Mouse (Mus musculus): ENCODE data around the gene A530016L24Rik. TPM values are rescaled to one million over a fixed set of nuclear protein-coding genes. Genes with fewer than 3 reads are reported as not detected.

Gene A530016L24Rik
- polyA plus RNA-seq, 1 experiment from 2014 or later, result not detected

DNA sequence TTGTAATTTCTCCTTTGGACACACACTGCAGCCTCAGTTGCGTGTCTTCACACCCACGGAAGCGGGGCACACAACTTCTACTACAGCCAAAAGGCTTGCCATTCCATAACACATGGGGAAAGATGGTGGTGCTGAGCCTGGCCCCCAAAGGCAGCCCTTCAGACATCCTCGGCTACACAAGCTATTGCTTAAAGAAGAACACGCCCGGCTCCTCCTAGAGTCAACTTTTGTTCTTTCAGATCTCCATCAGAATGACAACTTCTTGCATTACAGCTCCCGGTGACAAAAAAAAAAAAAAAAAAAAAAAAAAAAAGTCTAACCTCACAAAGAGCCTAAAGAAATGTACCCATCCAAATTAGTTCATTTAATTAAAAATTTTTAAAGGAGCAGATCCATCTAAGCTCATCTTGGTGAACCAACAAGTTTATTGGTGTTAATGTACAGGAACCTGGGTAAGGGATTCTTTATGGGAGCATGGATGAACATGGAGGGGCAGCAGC lies 50.3 kb downstream of the A530016L24Rik start:
- H3K4me2 ChIP-seq (replicated peaks; ENCODE audit: low read depth, low read length), result no peak overlapping the region
- peaks cover 14% of the 10 kb centered on the region for H3K4me1 ChIP-seq (replicated peaks; ENCODE audit: control insufficient read depth, insufficient read depth, low read length)
- no peak overlapping the region for H3K4me3 ChIP-seq (ENCODE audit: low read depth, low read length)
- no peak overlapping the region for H3K27ac ChIP-seq (ENCODE audit: low read depth, low read length)
- no peaks in the 10 kb centered on the region for H3K9me3 ChIP-seq (ENCODE audit: control insufficient read depth, low read length)
- DNase-seq (ENCODE audit: low spot score) (no peak), ATAC-seq (ENCODE audit: low FRiP score) (no peak)
- no peak overlapping the region for H3K9ac ChIP-seq (ENCODE audit: low read depth, low read length)
- 85% methylated on average over 7 of the region's 7 CpGs for WGBS
- no peaks in the 10 kb centered on the region for H3K36me3 ChIP-seq (ENCODE audit: control insufficient read depth, insufficient read depth, low read length)
- 0 out of 2 replicates have a peak, but pooled peaks cover 3% of the 10 kb centered on the region for H3K27me3 ChIP-seq (ENCODE audit: control insufficient read depth, insufficient read depth, low read length)

DNA sequence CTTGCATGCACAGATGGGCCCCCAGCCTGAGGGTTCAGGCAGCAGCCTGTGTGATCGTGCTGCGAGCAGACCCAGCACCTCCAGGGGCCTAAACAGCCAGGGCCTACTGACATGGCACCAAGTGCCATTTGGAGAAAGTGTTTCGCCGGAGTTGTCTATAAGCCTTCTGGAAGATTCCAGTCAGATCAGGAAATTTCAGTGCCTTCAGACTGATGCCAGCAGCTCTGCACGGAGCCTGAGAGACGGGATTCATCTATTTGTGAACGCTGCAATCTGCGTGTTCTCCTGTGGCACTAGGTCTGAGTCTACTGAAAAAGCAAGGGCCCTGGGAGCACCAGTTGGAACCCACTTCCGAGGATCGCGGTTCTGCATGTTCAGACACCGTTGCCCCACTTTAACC lies 51.1 kb downstream of the A530016L24Rik start:
- 0 out of 2 replicates have a peak, but pooled peaks cover 3% of the 10 kb centered on the region for H3K27me3 ChIP-seq (ENCODE audit: control insufficient read depth, insufficient read depth, low read length)
- H3K4me2 ChIP-seq (replicated peaks; ENCODE audit: low read depth, low read length), result no peak overlapping the region
- DNase-seq (ENCODE audit: low spot score) (no peak), ATAC-seq (ENCODE audit: low FRiP score) (no peak)
- H3K9ac ChIP-seq (ENCODE audit: low read depth, low read length), result no peak overlapping the region
- peaks cover 20% of the 10 kb centered on the region for H3K4me1 ChIP-seq (replicated peaks; ENCODE audit: control insufficient read depth, insufficient read depth, low read length)
- H3K9me3 ChIP-seq (ENCODE audit: control insufficient read depth, low read length), result no peaks in the 10 kb centered on the region
- H3K4me3 ChIP-seq (ENCODE audit: low read depth, low read length), result no peak overlapping the region
- 92% methylated on average over 12 of the region's 12 CpGs for WGBS
- H3K27ac ChIP-seq (ENCODE audit: low read depth, low read length), result no peak overlapping the region
- H3K36me3 ChIP-seq (ENCODE audit: control insufficient read depth, insufficient read depth, low read length), result no peaks in the 10 kb centered on the region

DNA sequence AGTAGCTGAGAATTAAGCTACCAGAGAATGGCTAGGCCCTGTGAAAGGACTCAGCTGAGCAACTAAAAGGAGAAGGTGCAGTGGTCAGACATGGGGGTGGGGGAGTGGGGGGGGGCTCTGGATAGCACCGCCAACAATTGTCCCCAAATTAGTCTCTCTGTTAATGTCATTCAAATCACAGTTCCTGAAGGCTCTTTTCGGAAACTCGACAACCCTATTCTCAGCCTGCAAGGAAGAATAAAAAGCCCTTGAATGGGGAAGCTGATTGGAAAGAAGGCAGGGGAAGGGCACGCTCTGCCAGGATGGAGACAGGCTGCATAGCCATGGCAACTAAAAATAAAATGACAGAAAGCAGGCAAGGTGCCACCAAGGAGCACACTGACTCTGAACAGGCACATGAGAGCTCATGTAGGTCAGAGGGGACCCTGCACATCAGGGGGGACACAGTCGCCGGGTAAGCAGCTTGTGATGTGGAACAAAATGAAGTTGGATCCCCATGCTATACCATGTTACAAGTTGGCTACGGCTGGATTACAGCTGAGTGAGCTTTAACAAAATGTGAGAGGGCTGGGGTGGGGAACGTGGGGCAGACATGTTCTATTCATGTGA lies 52.3 kb downstream of the A530016L24Rik start:
- whole genome bisulfite sequencing, result 26% methylated on average over 8 of the region's 8 CpGs

DNA sequence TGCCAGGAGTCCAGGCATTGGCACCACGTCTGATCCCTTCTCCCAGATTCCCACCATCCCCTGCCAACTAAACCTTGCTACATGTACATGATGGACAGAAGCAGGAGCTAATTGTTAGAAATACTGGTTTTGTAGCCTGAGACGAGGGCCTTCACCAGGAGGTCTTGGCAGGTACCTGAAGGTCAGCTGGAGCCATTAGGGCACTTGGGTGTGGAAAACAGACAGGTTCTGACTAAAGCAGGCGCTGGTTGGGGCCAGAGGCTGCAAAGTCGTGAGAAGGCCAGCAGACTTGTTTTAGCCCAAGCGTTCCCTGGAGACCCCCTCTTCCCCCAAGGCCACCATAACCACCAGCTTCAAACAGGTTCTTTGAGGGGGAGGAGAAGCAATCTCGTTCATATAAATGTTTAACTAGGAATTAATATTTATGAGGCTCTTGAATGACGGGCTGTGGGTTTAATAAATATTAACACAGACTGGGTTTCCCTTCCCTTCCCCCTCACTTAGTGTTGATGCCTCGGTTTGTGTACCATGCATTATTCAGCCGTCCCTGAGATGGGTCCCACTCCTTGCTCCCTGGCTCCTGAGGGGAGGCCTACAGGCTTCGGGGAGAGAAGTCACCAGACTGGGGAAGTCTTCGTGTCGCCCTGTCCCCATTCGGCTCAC lies 53.1 kb downstream of the A530016L24Rik start:
- Histone ChIP-seq H3K4me2 (replicated peaks; ENCODE audit: low read depth, low read length) (no peak overlapping the region), H3K27me3 (ENCODE audit: control insufficient read depth, insufficient read depth, low read length) (0 out of 2 replicates have a peak, but pooled peaks cover 3% of the 10 kb centered on the region), H3K27ac (ENCODE audit: low read depth, low read length) (peak overlapping the region; percentile 64; the same call in 1 of the 2 replicates), H3K36me3 (ENCODE audit: control insufficient read depth, insufficient read depth, low read length) (no peaks in the 10 kb centered on the region), H3K9me3 (ENCODE audit: control insufficient read depth, low read length) (no peaks in the 10 kb centered on the region), H3K4me1 (replicated peaks; ENCODE audit: control insufficient read depth, insufficient read depth, low read length) (peaks cover 25% of the 10 kb centered on the region), H3K9ac (ENCODE audit: low read depth, low read length) (0 out of 2 replicates have a peak overlapping the region, but pooled peaks have one; percentile 24), H3K4me3 (ENCODE audit: low read depth, low read length) (no peak overlapping the region)
- DNase-seq (ENCODE audit: low spot score), result peak; percentile 49
- WGBS, result 43% methylated on average over 13 of the region's 13 CpGs
- ATAC-seq (ENCODE audit: low FRiP score), result peak; percentile 57

More for the DNA sequence above, 52.3 kb downstream of the A530016L24Rik start:
- peak; percentile 52 for DNase-seq (ENCODE audit: low spot score)
- Histone ChIP-seq H3K4me3 (ENCODE audit: low read depth, low read length) (no peak overlapping the region), H3K9me3 (ENCODE audit: control insufficient read depth, low read length) (no peaks in the 10 kb centered on the region), H3K4me2 (replicated peaks; ENCODE audit: low read depth, low read length) (no peak overlapping the region), H3K36me3 (ENCODE audit: control insufficient read depth, insufficient read depth, low read length) (no peaks in the 10 kb centered on the region), H3K9ac (ENCODE audit: low read depth, low read length) (0 out of 2 replicates have a peak overlapping the region, but pooled peaks have one; percentile 21), H3K27me3 (ENCODE audit: control insufficient read depth, insufficient read depth, low read length) (0 out of 2 replicates have a peak, but pooled peaks cover 3% of the 10 kb centered on the region), H3K4me1 (replicated peaks; ENCODE audit: control insufficient read depth, insufficient read depth, low read length) (peaks cover 25% of the 10 kb centered on the region), H3K27ac (ENCODE audit: low read depth, low read length) (peak overlapping the region; percentile 64)
- ATAC-seq (ENCODE audit: low FRiP score), result peak; percentile 66; the same call in 1 of the 2 replicates

DNA sequence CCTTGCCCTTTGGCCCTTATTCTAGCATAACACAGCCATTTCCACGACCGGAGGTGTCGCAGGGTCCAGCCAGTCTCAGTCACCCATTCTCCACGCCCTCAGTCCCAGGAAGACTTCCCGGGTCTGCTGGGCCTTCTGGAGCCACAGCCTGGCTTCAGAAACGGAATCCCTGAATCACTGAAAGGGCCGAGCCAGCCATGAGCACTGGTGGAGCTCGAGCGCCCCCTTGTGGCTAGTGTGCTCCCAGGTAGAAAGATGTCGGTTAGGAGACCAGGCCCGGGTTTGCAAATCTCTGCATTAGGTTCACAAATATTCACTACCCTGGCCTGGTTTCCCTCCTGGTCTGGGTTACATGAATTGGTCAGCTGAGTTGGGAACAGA lies 53.7 kb downstream of the A530016L24Rik start:
- H3K4me1 ChIP-seq (replicated peaks; ENCODE audit: control insufficient read depth, insufficient read depth, low read length), result peaks cover 25% of the 10 kb centered on the region
- 5% methylated on average over 11 of the region's 11 CpGs for WGBS

DNA sequence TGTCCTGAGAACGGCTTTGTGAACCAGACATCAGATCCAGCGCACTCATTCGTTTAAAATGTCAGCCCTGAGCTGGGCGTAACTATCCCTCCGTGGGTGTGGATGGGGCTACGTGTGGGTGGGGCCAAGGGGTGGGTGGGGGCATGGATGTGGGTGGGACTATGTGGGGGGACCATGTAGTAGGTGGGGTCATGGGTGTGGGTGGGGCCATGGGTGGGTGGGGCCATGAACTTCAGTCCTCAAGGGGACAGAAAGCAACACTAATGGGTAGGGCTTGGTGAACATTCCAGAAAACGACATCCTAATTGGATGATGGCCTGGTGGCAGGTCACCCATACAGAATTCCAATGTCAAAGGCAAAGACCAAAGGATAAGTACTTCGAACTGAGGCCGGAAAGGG lies 54.7 kb downstream of the A530016L24Rik start:
- peaks cover 25% of the 10 kb centered on the region for H3K4me1 ChIP-seq (replicated peaks; ENCODE audit: control insufficient read depth, insufficient read depth, low read length)
- no peak overlapping the region for H3K9ac ChIP-seq (ENCODE audit: low read depth, low read length)
- ATAC-seq (ENCODE audit: low FRiP score) (no peak), DNase-seq (ENCODE audit: low spot score) (no peak)
- WGBS, result 63% methylated on average over 9 of the region's 9 CpGs
- H3K27ac ChIP-seq (ENCODE audit: low read depth, low read length), result no peak overlapping the region
- no peaks in the 10 kb centered on the region for H3K36me3 ChIP-seq (ENCODE audit: control insufficient read depth, insufficient read depth, low read length)
- H3K4me2 ChIP-seq (replicated peaks; ENCODE audit: low read depth, low read length), result no peak overlapping the region
- no peaks in the 10 kb centered on the region for H3K9me3 ChIP-seq (ENCODE audit: control insufficient read depth, low read length)
- no peaks in the 10 kb centered on the region for H3K27me3 ChIP-seq (ENCODE audit: control insufficient read depth, insufficient read depth, low read length)
- no peak overlapping the region for H3K4me3 ChIP-seq (ENCODE audit: low read depth, low read length)

More for the DNA sequence above, 53.7 kb downstream of the A530016L24Rik start:
- ATAC-seq (ENCODE audit: low FRiP score) (peak; percentile 48), DNase-seq (ENCODE audit: low spot score) (peak; percentile 96)
- no peak overlapping the region; the same call in 1 of the 2 replicates for H3K4me2 ChIP-seq (replicated peaks; ENCODE audit: low read depth, low read length)
- 0 out of 2 replicates have a peak overlapping the region, but pooled peaks have one; percentile 24 for H3K9ac ChIP-seq (ENCODE audit: low read depth, low read length)
- no peaks in the 10 kb centered on the region for H3K9me3 ChIP-seq (ENCODE audit: control insufficient read depth, low read length)
- H3K27me3 ChIP-seq (ENCODE audit: control insufficient read depth, insufficient read depth, low read length), result 0 out of 2 replicates have a peak, but pooled peaks cover 3% of the 10 kb centered on the region
- peak overlapping the region; percentile 12; the same call in 1 of the 2 replicates for H3K27ac ChIP-seq (ENCODE audit: low read depth, low read length)
- H3K4me3 ChIP-seq (ENCODE audit: low read depth, low read length), result no peak overlapping the region
- no peaks in the 10 kb centered on the region for H3K36me3 ChIP-seq (ENCODE audit: control insufficient read depth, insufficient read depth, low read length)

DNA sequence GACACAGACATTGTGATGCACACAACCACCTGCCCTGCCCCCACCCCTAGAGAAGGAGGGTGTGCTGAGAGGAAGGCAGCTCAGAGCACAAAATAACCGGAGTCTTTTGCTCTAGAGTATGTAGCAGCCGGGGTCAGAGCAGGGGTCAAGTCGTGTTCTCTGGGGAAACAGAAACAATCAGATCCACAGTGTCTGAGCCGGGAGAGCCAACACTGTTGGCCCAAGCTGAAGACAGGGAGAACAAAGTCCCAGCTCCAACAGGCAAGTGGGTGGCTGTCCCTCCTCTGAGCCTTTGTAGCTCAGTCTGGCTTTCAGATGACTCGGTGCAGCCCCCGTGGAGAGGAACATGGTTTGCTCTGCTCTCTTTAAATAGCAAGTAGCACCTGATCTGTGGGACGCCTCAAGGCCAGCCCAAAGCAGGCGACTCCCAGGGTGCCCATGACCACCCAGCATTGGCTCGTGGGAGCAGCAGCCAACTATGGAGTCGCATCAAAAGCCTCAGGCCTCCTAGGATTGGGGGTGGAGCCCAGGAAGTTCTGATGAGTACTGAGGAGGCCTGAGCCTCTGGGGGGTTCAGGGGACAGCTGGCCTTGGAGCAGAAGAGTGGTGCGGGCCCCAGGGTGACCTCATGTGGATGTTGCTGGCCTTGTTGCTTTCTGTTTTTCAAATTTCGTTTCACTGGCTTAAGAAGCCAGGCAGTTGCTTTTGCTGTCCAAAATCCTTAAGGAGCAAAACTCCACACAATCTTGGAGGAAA lies 55.9 kb downstream of the A530016L24Rik start:
- Histone ChIP-seq H3K9me3 (ENCODE audit: control insufficient read depth, low read length) (no peaks in the 10 kb centered on the region), H3K9ac (ENCODE audit: low read depth, low read length) (0 out of 2 replicates have a peak overlapping the region, but pooled peaks have one; percentile 21), H3K4me3 (ENCODE audit: low read depth, low read length) (no peak overlapping the region), H3K27me3 (ENCODE audit: control insufficient read depth, insufficient read depth, low read length) (no peaks in the 10 kb centered on the region), H3K36me3 (ENCODE audit: control insufficient read depth, insufficient read depth, low read length) (no peaks in the 10 kb centered on the region), H3K4me2 (replicated peaks; ENCODE audit: low read depth, low read length) (no peak overlapping the region), H3K27ac (ENCODE audit: low read depth, low read length) (peak overlapping the region; percentile 59; the same call in 1 of the 2 replicates), H3K4me1 (replicated peaks; ENCODE audit: control insufficient read depth, insufficient read depth, low read length) (peaks cover 25% of the 10 kb centered on the region)
- 22% methylated on average over 12 of the region's 12 CpGs for WGBS
- peak; percentile 47 for DNase-seq (ENCODE audit: low spot score)
- no peak for ATAC-seq (ENCODE audit: low FRiP score)

DNA sequence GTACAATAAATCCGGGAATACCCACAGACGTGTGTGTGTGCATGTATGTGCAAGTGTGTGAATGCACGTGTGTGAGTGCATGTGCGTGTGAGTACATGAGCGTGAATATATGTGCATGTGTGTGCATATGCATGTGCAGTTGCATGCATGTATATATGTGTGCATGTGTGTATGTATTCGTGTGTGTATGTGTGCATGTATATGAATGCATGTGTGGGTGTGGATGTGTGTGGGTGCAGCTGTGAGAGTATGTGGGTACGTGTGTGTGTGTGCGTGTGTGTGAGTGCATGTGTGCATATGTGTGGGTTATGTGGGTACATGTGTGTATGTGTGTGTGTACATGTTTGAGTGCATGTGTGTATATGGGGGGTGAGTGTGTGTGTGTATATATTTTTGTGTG lies 56.9 kb downstream of the A530016L24Rik start:
- ATAC-seq (ENCODE audit: low FRiP score), result no peak
- WGBS, result 90% methylated on average over 8 of the region's 8 CpGs
- Histone ChIP-seq H3K36me3 (ENCODE audit: control insufficient read depth, insufficient read depth, low read length) (no peaks in the 10 kb centered on the region), H3K27ac (ENCODE audit: low read depth, low read length) (no peak overlapping the region), H3K9me3 (ENCODE audit: control insufficient read depth, low read length) (no peaks in the 10 kb centered on the region), H3K27me3 (ENCODE audit: control insufficient read depth, insufficient read depth, low read length) (no peaks in the 10 kb centered on the region), H3K4me1 (replicated peaks; ENCODE audit: control insufficient read depth, insufficient read depth, low read length) (peaks cover 25% of the 10 kb centered on the region), H3K4me2 (replicated peaks; ENCODE audit: low read depth, low read length) (no peak overlapping the region), H3K4me3 (ENCODE audit: low read depth, low read length) (no peak overlapping the region), H3K9ac (ENCODE audit: low read depth, low read length) (no peak overlapping the region)
- no peak for DNase-seq (ENCODE audit: low spot score)
